Mouse (Mus musculus): ENCODE data around the gene Zfp575. TPM values are rescaled to one million over a fixed set of nuclear protein-coding genes. Genes with fewer than 3 reads are reported as not detected.

The Zfp575 gene
- polyA plus RNA-seq, 1 experiment from 2014 or later = 2.3 TPM

- no peak overlapping the region for H3K4me3 ChIP-seq (ENCODE audit: low read length)
- no peak overlapping the region for H3K27ac ChIP-seq (ENCODE audit: low read length)
- no peak for ATAC-seq (ENCODE audit: low read depth)
- no peaks in the 10 kb centered on the region for H3K9me3 ChIP-seq (ENCODE audit: control insufficient read depth, low read length)
- WGBS = 32% methylated on average over 5 of the region's 5 CpGs
- no peaks in the 10 kb centered on the region for H3K4me1 ChIP-seq (replicated peaks; ENCODE audit: control insufficient read depth, insufficient read depth, low read length)
- H3K4me2 ChIP-seq (ENCODE audit: low read depth, low read length) = no peak overlapping the region
- H3K9ac ChIP-seq (ENCODE audit: low read length) = no peak overlapping the region
- H3K27me3 ChIP-seq (ENCODE audit: control insufficient read depth, insufficient read depth, low read depth, low read length) = no peaks in the 10 kb centered on the region
- H3K36me3 ChIP-seq (ENCODE audit: control insufficient read depth, insufficient read depth, low read length) = peaks cover 19% of the 10 kb centered on the region
Observed at GRCm38 (mm10) chr7:24538154-24538553, 49.3 kb downstream of the Zfp575 start.

DNA sequence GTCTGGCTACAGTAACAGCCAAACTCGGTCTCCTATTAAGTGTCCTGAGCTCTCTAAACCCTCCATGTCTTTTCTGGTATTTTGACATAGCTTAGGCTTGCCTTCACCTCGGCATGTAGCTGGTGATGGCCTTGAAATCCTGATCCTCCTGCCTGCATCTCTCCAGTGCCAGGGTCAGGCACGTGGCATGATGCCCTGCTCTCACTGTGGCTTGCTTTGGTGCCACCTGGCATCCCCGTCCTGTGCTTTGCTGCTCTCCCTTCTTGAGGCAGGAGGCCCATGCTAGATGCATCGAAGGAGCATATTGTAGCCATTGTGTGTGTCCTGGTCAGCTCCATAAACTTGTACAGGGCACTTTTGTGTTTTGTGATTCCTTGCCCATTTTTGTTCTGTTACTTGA, 49.9 kb downstream of the Zfp575 start:
- Histone ChIP-seq H3K27me3 (ENCODE audit: control insufficient read depth, insufficient read depth, low read depth, low read length) (no peaks in the 10 kb centered on the region), H3K9me3 (ENCODE audit: control insufficient read depth, low read length) (no peaks in the 10 kb centered on the region), H3K4me2 (ENCODE audit: low read depth, low read length) (no peak overlapping the region), H3K4me1 (replicated peaks; ENCODE audit: control insufficient read depth, insufficient read depth, low read length) (no peaks in the 10 kb centered on the region), H3K36me3 (ENCODE audit: control insufficient read depth, insufficient read depth, low read length) (peaks cover 21% of the 10 kb centered on the region), H3K27ac (ENCODE audit: low read length) (no peak overlapping the region), H3K9ac (ENCODE audit: low read length) (no peak overlapping the region), H3K4me3 (ENCODE audit: low read length) (no peak overlapping the region)
- ATAC-seq (ENCODE audit: low read depth) = no peak
- WGBS = 71% methylated on average over 5 of the region's 5 CpGs

GRCm38 (mm10) chr7:24537081-24537480, 50.4 kb downstream of the Zfp575 start:
- ATAC-seq (ENCODE audit: low read depth) = no peak

GRCm38 (mm10) chr7:24534301-24534700, 53.1 kb downstream of the Zfp575 start:
- Histone ChIP-seq H3K9me3 (ENCODE audit: control insufficient read depth, low read length) (no peaks in the 10 kb centered on the region), H3K4me3 (ENCODE audit: low read length) (no peak overlapping the region), H3K27ac (ENCODE audit: low read length) (no peak overlapping the region), H3K36me3 (ENCODE audit: control insufficient read depth, insufficient read depth, low read length) (peaks cover 21% of the 10 kb centered on the region), H3K4me1 (replicated peaks; ENCODE audit: control insufficient read depth, insufficient read depth, low read length) (peaks cover 11% of the 10 kb centered on the region), H3K27me3 (ENCODE audit: control insufficient read depth, insufficient read depth, low read depth, low read length) (no peaks in the 10 kb centered on the region), H3K9ac (ENCODE audit: low read length) (no peak overlapping the region), H3K4me2 (ENCODE audit: low read depth, low read length) (no peak overlapping the region)
- WGBS = 47% methylated on average over 17 of the region's 19 CpGs
- no peak for ATAC-seq (ENCODE audit: low read depth)

More at GRCm38 (mm10) chr7:24537081-24537480, 50.4 kb downstream of the Zfp575 start:
- WGBS = 81% methylated on average over 4 of the region's 4 CpGs
- Histone ChIP-seq H3K27ac (ENCODE audit: low read length) (no peak overlapping the region), H3K4me2 (ENCODE audit: low read depth, low read length) (no peak overlapping the region), H3K4me1 (replicated peaks; ENCODE audit: control insufficient read depth, insufficient read depth, low read length) (peaks cover 3% of the 10 kb centered on the region), H3K9me3 (ENCODE audit: control insufficient read depth, low read length) (no peaks in the 10 kb centered on the region), H3K36me3 (ENCODE audit: control insufficient read depth, insufficient read depth, low read length) (peaks cover 21% of the 10 kb centered on the region), H3K27me3 (ENCODE audit: control insufficient read depth, insufficient read depth, low read depth, low read length) (no peaks in the 10 kb centered on the region), H3K9ac (ENCODE audit: low read length) (no peak overlapping the region), H3K4me3 (ENCODE audit: low read length) (no peak overlapping the region)

Other genes starting within 250 kb of the Zfp575 start
- 0.06 and 0.33 TPM in 2 replicates for gene Lypd5, start 238.4 kb downstream of the Zfp575 start, polyA plus RNA-seq (2015; fragmentation: Nextera tagmentation; extraction: Ambion mirVana)
- 3.2 and 5.7 TPM in 2 replicates for gene Kcnn4, start 217.4 kb downstream of the Zfp575 start, polyA plus RNA-seq (2015; fragmentation: Nextera tagmentation; extraction: Ambion mirVana)
- 22.7 and 24.6 TPM in 2 replicates for gene Smg9, start 188.0 kb downstream of the Zfp575 start, polyA plus RNA-seq (2015; fragmentation: Nextera tagmentation; extraction: Ambion mirVana)
- gene Irgc1, start 135.3 kb downstream of the Zfp575 start, polyA plus RNA-seq (2015; fragmentation: Nextera tagmentation; extraction: Ambion mirVana) = not detected in 2 replicates
- gene Plaur, start 125.2 kb downstream of the Zfp575 start, polyA plus RNA-seq (2015; fragmentation: Nextera tagmentation; extraction: Ambion mirVana) = 17.6 and 19.7 TPM in 2 replicates
- 1.4 and 1.8 TPM in 2 replicates for gene Cadm4, start 105.6 kb downstream of the Zfp575 start, polyA plus RNA-seq (2015; fragmentation: Nextera tagmentation; extraction: Ambion mirVana)
- gene Zfp428, start 80.6 kb downstream of the Zfp575 start, polyA plus RNA-seq (2015; fragmentation: Nextera tagmentation; extraction: Ambion mirVana) = 30.4 and 31.8 TPM in 2 replicates
- gene AC161166.1, start 75.2 kb downstream of the Zfp575 start, polyA plus RNA-seq (2015; fragmentation: Nextera tagmentation; extraction: Ambion mirVana) = 0.33 and 0.43 TPM in 2 replicates
- 5.6 and 6.5 TPM in 2 replicates for gene Irgq, start 57.0 kb downstream of the Zfp575 start, polyA plus RNA-seq (2015; fragmentation: Nextera tagmentation; extraction: Ambion mirVana)
- 0.25 and 0.52 TPM in 2 replicates for gene Pinlyp, start 41.5 kb downstream of the Zfp575 start, polyA plus RNA-seq (2015; fragmentation: Nextera tagmentation; extraction: Ambion mirVana)
- gene Xrcc1, start 41.4 kb downstream of the Zfp575 start, polyA plus RNA-seq (2015; fragmentation: Nextera tagmentation; extraction: Ambion mirVana) = 112 TPM in 2 replicates
- 21.9 and 22.4 TPM in 2 replicates for gene Ethe1, start 98 bp downstream of the Zfp575 start, polyA plus RNA-seq (2015; fragmentation: Nextera tagmentation; extraction: Ambion mirVana)
- 0.15 and 0.21 TPM in 2 replicates for gene Phldb3, start 23.1 kb upstream of the Zfp575 start, polyA plus RNA-seq (2015; fragmentation: Nextera tagmentation; extraction: Ambion mirVana)
- 0.26 and 0.92 TPM in 2 replicates for gene Lypd3, start 48.9 kb upstream of the Zfp575 start, polyA plus RNA-seq (2015; fragmentation: Nextera tagmentation; extraction: Ambion mirVana)
- not detected in 2 replicates for gene Tex101, start 89.0 kb upstream of the Zfp575 start, polyA plus RNA-seq (2015; fragmentation: Nextera tagmentation; extraction: Ambion mirVana)
- gene BC049730, start 121.6 kb upstream of the Zfp575 start, polyA plus RNA-seq (2015; fragmentation: Nextera tagmentation; extraction: Ambion mirVana) = not detected in 2 replicates
- not detected in 2 replicates for gene Gm4763, start 139.3 kb upstream of the Zfp575 start, polyA plus RNA-seq (2015; fragmentation: Nextera tagmentation; extraction: Ambion mirVana)
- 1.5 and 1.8 TPM in 2 replicates for gene Cd177, start 172.7 kb upstream of the Zfp575 start, polyA plus RNA-seq (2015; fragmentation: Nextera tagmentation; extraction: Ambion mirVana)
- gene Ceacam10, start 189.6 kb upstream of the Zfp575 start, polyA plus RNA-seq (2015; fragmentation: Nextera tagmentation; extraction: Ambion mirVana) = not detected in 2 replicates